Mouse (Mus musculus): ENCODE measurements around the gene Akain1. TPM values are rescaled to one million over a fixed set of nuclear protein-coding genes. Genes with fewer than 3 reads are reported as not detected.

Gene Akain1
- not detected in 2 replicates for polyA plus RNA-seq (2015; fragmentation: Nextera tagmentation; extraction: Ambion mirVana)

- peaks cover 57% of the 10 kb centered on the region for H3K27me3 ChIP-seq
- H3K4me3 ChIP-seq (replicated peaks) = peak within 1 kb of the TSS; percentile 40
- H3K9ac ChIP-seq = no peak within 1 kb of the TSS
- peak; percentile 97 for ATAC-seq (replicated peaks; ENCODE audit: low FRiP score)
- no peak within 1 kb of the TSS for H3K27ac ChIP-seq
- no peaks in the 10 kb centered on the region for H3K9me3 ChIP-seq (replicated peaks)
- no peaks in the 10 kb centered on the region for H3K36me3 ChIP-seq
- under 1% methylated on average over 44 of the region's 44 CpGs for WGBS
- H3K4me1 ChIP-seq = peaks cover 16% of the 10 kb centered on the region
- H3K4me2 ChIP-seq = peak within 1 kb of the TSS; percentile 69
Measured at GRCm38 (mm10) chr17:69438990-69439491, at the start of gene Akain1. TSS of gene Akain1 (plus strand) at chr17:69439326.

GRCm38 (mm10) chr17:69396147-69397033 is 42.7 kb upstream of the Akain1 start:
- H3K4me3 ChIP-seq (replicated peaks) = no peak overlapping the region
- no peaks in the 10 kb centered on the region for H3K27me3 ChIP-seq
- no peak overlapping the region for H3K9ac ChIP-seq
- 51% methylated on average over 15 of the region's 16 CpGs for WGBS
- no peak for ATAC-seq (replicated peaks; ENCODE audit: low FRiP score)
- 0 out of 2 replicates have a peak, but pooled peaks cover 3% of the 10 kb centered on the region for H3K4me1 ChIP-seq
- no peak overlapping the region for H3K27ac ChIP-seq
- peak overlapping the region; percentile 26; the same call in 1 of the 2 replicates for H3K4me2 ChIP-seq
- H3K9me3 ChIP-seq (replicated peaks) = no peaks in the 10 kb centered on the region
- peaks cover 2% of the 10 kb centered on the region; the same call in 1 of the 2 replicates for H3K36me3 ChIP-seq

- 0 out of 2 replicates have a peak, but pooled peaks have one; percentile 22 for ATAC-seq (replicated peaks; ENCODE audit: low FRiP score)
- Histone ChIP-seq H3K4me2 (no peak overlapping the region), H3K36me3 (no peaks in the 10 kb centered on the region), H3K9me3 (replicated peaks) (no peaks in the 10 kb centered on the region), H3K4me1 (0 out of 2 replicates have a peak, but pooled peaks cover 3% of the 10 kb centered on the region), H3K27ac (no peak overlapping the region), H3K4me3 (replicated peaks) (no peak overlapping the region), H3K27me3 (no peaks in the 10 kb centered on the region), H3K9ac (no peak overlapping the region)
- 44% methylated on average over 5 of the region's 5 CpGs for WGBS
Measured at GRCm38 (mm10) chr17:69397163-69397562, 42.0 kb upstream of the Akain1 start.

GRCm38 (mm10) chr17:69398092-69398491 is 41.0 kb upstream of the Akain1 start:
- Histone ChIP-seq H3K27me3 (no peaks in the 10 kb centered on the region), H3K36me3 (no peaks in the 10 kb centered on the region), H3K27ac (no peak overlapping the region), H3K4me1 (0 out of 2 replicates have a peak, but pooled peaks cover 3% of the 10 kb centered on the region), H3K4me3 (replicated peaks) (no peak overlapping the region), H3K9ac (no peak overlapping the region), H3K4me2 (no peak overlapping the region), H3K9me3 (replicated peaks) (no peaks in the 10 kb centered on the region)
- no peak for ATAC-seq (replicated peaks; ENCODE audit: low FRiP score)

GRCm38 (mm10) chr17:69401146-69401545 is 38.0 kb upstream of the Akain1 start:
- no peak for ATAC-seq (replicated peaks; ENCODE audit: low FRiP score)
- Histone ChIP-seq H3K4me2 (no peak overlapping the region), H3K4me3 (replicated peaks) (no peak overlapping the region), H3K9ac (no peak overlapping the region), H3K27me3 (no peaks in the 10 kb centered on the region), H3K36me3 (no peaks in the 10 kb centered on the region), H3K4me1 (0 out of 2 replicates have a peak, but pooled peaks cover 3% of the 10 kb centered on the region), H3K9me3 (replicated peaks) (no peaks in the 10 kb centered on the region), H3K27ac (no peak overlapping the region)
- WGBS = 81% methylated on average over 2 of the region's 2 CpGs

GRCm38 (mm10) chr17:69416163-69416562 is 23.0 kb upstream of the Akain1 start:
- peaks cover 9% of the 10 kb centered on the region for H3K4me1 ChIP-seq
- no peaks in the 10 kb centered on the region for H3K9me3 ChIP-seq (replicated peaks)
- ATAC-seq (replicated peaks; ENCODE audit: low FRiP score) = no peak
- peak overlapping the region; percentile 64 for H3K4me2 ChIP-seq
- H3K27me3 ChIP-seq = no peaks in the 10 kb centered on the region
- peak overlapping the region; percentile 90 for H3K4me3 ChIP-seq (replicated peaks)
- H3K27ac ChIP-seq = 0 out of 2 replicates have a peak overlapping the region, but pooled peaks have one; percentile 99
- H3K9ac ChIP-seq = peak overlapping the region; percentile 69
- no peaks in the 10 kb centered on the region for H3K36me3 ChIP-seq

- H3K27me3 ChIP-seq = no peaks in the 10 kb centered on the region
- WGBS = under 1% methylated on average over 56 of the region's 56 CpGs
- peak; percentile 100 for ATAC-seq (replicated peaks; ENCODE audit: low FRiP score)
Measured at GRCm38 (mm10) chr17:69416920-69417661, 22.0 kb upstream of the Akain1 start.

GRCm38 (mm10) chr17:69417724-69418373 is 21.3 kb upstream of the Akain1 start:
- peak; percentile 71; the same call in 1 of the 2 replicates for ATAC-seq (replicated peaks; ENCODE audit: low FRiP score)
- H3K27me3 ChIP-seq = no peaks in the 10 kb centered on the region
- 3% methylated on average over 26 of the region's 26 CpGs for WGBS
- peaks cover 9% of the 10 kb centered on the region for H3K4me1 ChIP-seq
- peak overlapping the region; percentile 90 for H3K4me3 ChIP-seq (replicated peaks)
- peak overlapping the region; percentile 69 for H3K9ac ChIP-seq
- peak overlapping the region; percentile 64 for H3K4me2 ChIP-seq
- no peaks in the 10 kb centered on the region for H3K36me3 ChIP-seq
- no peaks in the 10 kb centered on the region for H3K9me3 ChIP-seq (replicated peaks)
- H3K27ac ChIP-seq = peak overlapping the region; percentile 99

More at GRCm38 (mm10) chr17:69416920-69417661, 22.0 kb upstream of the Akain1 start:
- Histone ChIP-seq H3K27ac (peak overlapping the region; percentile 99), H3K9ac (peak overlapping the region; percentile 69), H3K4me3 (replicated peaks) (peak overlapping the region; percentile 90), H3K36me3 (no peaks in the 10 kb centered on the region), H3K4me2 (peak overlapping the region; percentile 64), H3K9me3 (replicated peaks) (no peaks in the 10 kb centered on the region), H3K4me1 (peaks cover 9% of the 10 kb centered on the region)

- Histone ChIP-seq H3K9ac (no peak overlapping the region), H3K27me3 (no peaks in the 10 kb centered on the region), H3K27ac (no peak overlapping the region), H3K4me3 (replicated peaks) (no peak overlapping the region), H3K9me3 (replicated peaks) (no peaks in the 10 kb centered on the region), H3K4me1 (peaks cover 6% of the 10 kb centered on the region), H3K4me2 (no peak overlapping the region), H3K36me3 (no peaks in the 10 kb centered on the region)
- 8% methylated on average over 1 of the region's 1 CpGs for WGBS
- ATAC-seq (replicated peaks; ENCODE audit: low FRiP score) = no peak
Measured at GRCm38 (mm10) chr17:69421592-69421991, 17.5 kb upstream of the Akain1 start.

- H3K4me1 ChIP-seq = peaks cover 16% of the 10 kb centered on the region
- H3K9ac ChIP-seq = no peak overlapping the region
- no peak overlapping the region for H3K27ac ChIP-seq
- WGBS = 73% methylated on average over 5 of the region's 5 CpGs
- ATAC-seq (replicated peaks; ENCODE audit: low FRiP score) = no peak
- H3K4me3 ChIP-seq (replicated peaks) = no peak overlapping the region
- H3K9me3 ChIP-seq (replicated peaks) = no peaks in the 10 kb centered on the region
- H3K27me3 ChIP-seq = peaks cover 53% of the 10 kb centered on the region
- H3K4me2 ChIP-seq = no peak overlapping the region
- H3K36me3 ChIP-seq = no peaks in the 10 kb centered on the region
Measured at GRCm38 (mm10) chr17:69437836-69438235, 1.3 kb upstream of the Akain1 start.

- Histone ChIP-seq H3K4me3 (replicated peaks) (peak overlapping the region; percentile 40), H3K9me3 (replicated peaks) (no peaks in the 10 kb centered on the region), H3K4me1 (peaks cover 16% of the 10 kb centered on the region), H3K27ac (no peak overlapping the region), H3K9ac (no peak overlapping the region), H3K27me3 (peaks cover 53% of the 10 kb centered on the region), H3K4me2 (peak overlapping the region; percentile 69), H3K36me3 (no peaks in the 10 kb centered on the region)
- WGBS = 26% methylated on average over 14 of the region's 14 CpGs
- 0 out of 2 replicates have a peak, but pooled peaks have one; percentile 3 for ATAC-seq (replicated peaks; ENCODE audit: low FRiP score)
Measured at GRCm38 (mm10) chr17:69438486-69438885, 640 bp upstream of the Akain1 start.

Data from kidney, embryonic 15.5 days (tissue).